Mouse (Mus musculus) heart, postnatal 0 days (tissue): ENCODE measurements around the gene Avpr2.

Source experiments
- CTCF ChIP-seq: IDR thresholded peaks from 2 replicates; pipeline ENCODE4 v1.5.1; 2016; ENCODE audit warnings: antibody characterized with exemption, control low read depth, low read depth
- EP300 ChIP-seq: IDR thresholded peaks from 2 replicates; pipeline ENCODE4 v1.6.1; 2016; ENCODE audit warnings: antibody characterized with exemption, low read depth

GRCm38 (mm10) chrX:73911156-73911555, 19.3 kb downstream of the Avpr2 start:
- no peak for TF ChIP-seq CTCF
- TF ChIP-seq EP300 = no peak
